Mouse (Mus musculus): ENCODE measurements around the gene Uts2r. TPM values are rescaled to one million over a fixed set of nuclear protein-coding genes. Genes with fewer than 3 reads are reported as not detected.

Gene Uts2r
- not detected for polyA plus RNA-seq (2017; shearing (Covaris generic))

GRCm38 (mm10) chr11:121159971-121160370, at the start of gene Uts2r:
Gene Uts2r, plus strand, starts transcription at chr11:121160271.

GRCm38 (mm10) chr11:121118577-121118976, 41.5 kb upstream of the Uts2r start, which contains the start of gene Tex19.2:
Gene Tex19.2, minus strand, starts transcription at chr11:121118677.

GRCm38 (mm10) chr11:121145865-121146264, 14.2 kb upstream of the Uts2r start, which contains the start of gene Tex19.1:
Gene Tex19.1, plus strand, starts transcription at chr11:121146143.

GRCm38 (mm10) chr11:121204161-121205006, 44.3 kb downstream of the Uts2r start, which contains the start of the genes Hexdc and Ogfod3:
Gene Hexdc, plus strand, starts transcription at chr11:121204433.
Gene Ogfod3, minus strand, starts transcription at chr11:121204711.

Other genes with a start within 250 kb of the Uts2r start
- gene Ccdc57, start 227.4 kb upstream of the Uts2r start, polyA plus RNA-seq (2017; shearing (Covaris generic)) = 0.85 TPM
- 11.1 TPM for gene Slc16a3, start 211.8 kb upstream of the Uts2r start, polyA plus RNA-seq (2017; shearing (Covaris generic))
- gene Csnk1d, start 168.9 kb upstream of the Uts2r start, polyA plus RNA-seq (2017; shearing (Covaris generic)) = 161 TPM
- gene Cd7, start 120.9 kb upstream of the Uts2r start, polyA plus RNA-seq (2017; shearing (Covaris generic)) = 76.1 TPM
- gene Sectm1b, start 96.7 kb upstream of the Uts2r start, polyA plus RNA-seq (2017; shearing (Covaris generic)) = not detected
- not detected for gene Sectm1a, start 79.1 kb upstream of the Uts2r start, polyA plus RNA-seq (2017; shearing (Covaris generic))
- not detected for gene Tex19.2, start 41.6 kb upstream of the Uts2r start, polyA plus RNA-seq (2017; shearing (Covaris generic))
- gene Tex19.1, start 14.1 kb upstream of the Uts2r start, polyA plus RNA-seq (2017; shearing (Covaris generic)) = not detected
- 2.5 TPM for gene Hexdc, start 44.2 kb downstream of the Uts2r start, polyA plus RNA-seq (2017; shearing (Covaris generic))
- gene Ogfod3, start 44.4 kb downstream of the Uts2r start, polyA plus RNA-seq (2017; shearing (Covaris generic)) = 7.3 TPM
- gene Cybc1, start 69.1 kb downstream of the Uts2r start, polyA plus RNA-seq (2017; shearing (Covaris generic)) = 115 TPM
- gene Narf, start 77.0 kb downstream of the Uts2r start, polyA plus RNA-seq (2017; shearing (Covaris generic)) = 34.2 TPM
- gene Foxk2, start 99.7 kb downstream of the Uts2r start, polyA plus RNA-seq (2017; shearing (Covaris generic)) = 18.2 TPM
- 40.8 TPM for gene Wdr45b, start 194.2 kb downstream of the Uts2r start, polyA plus RNA-seq (2017; shearing (Covaris generic))
- not detected for gene Rab40b, start 228.0 kb downstream of the Uts2r start, polyA plus RNA-seq (2017; shearing (Covaris generic))